Comparison of ENCODE assay signal across 18 mouse cellular contexts in the genomic region with DNA sequence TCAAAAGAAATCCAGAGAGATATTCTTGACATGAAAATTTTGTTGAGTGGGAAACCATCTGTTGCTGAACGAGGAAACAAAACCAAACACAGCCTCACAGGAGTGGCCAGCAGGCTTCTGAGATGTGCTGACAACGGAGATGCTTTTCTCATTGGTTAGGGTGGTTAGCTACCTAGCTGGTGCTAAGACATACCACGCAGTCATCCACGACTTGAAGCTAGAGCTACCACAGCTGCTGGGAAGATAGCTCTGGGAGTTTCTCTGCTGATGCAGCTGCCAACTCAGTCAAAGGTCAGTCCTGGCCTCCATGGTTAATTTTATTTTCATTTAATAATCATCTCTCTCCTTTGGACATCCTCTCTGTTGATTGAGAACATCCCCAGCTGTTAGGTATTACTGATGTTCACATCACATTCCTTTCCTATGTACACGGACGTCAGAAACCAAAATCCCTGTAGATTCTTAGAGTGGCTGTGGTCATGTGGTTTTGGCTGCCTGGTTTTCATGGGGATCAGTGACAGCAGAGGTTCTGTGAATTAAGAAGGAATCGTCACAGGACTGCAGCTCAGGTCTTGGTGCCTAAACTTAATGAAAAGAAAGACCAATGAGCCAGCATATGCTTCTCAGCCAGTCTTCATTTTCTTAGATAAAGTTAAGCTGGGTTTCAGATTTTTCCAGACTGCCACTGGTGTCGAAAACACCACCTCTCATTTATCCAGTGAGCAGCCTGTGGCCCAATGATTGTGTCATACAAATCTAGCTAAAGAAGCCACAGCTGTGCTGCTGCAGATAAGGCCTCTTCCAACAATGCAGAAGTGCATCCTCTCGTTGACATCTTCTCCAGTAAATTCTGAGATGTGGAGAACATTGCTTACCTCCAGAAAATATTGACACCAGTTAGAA. TPM values are rescaled to one million over a fixed set of nuclear protein-coding genes. Genes with fewer than 3 reads are reported as not detected.
DNase-seq lines count a peak whose midpoint lies in the region; ATAC-seq and TF ChIP-seq lines count a peak whose summit lies in the region.
"Had no signal": no experiment of that assay in that cellular context is flagged by ENCODE, and none has a peak within 500 bp of the region (broad histone marks: within the 10 kb centered on the region; RNA-seq: fewer than 3 reads in every experiment).

No protein-coding gene starts in this region.

- DNase-seq in heart, adult 2 months = peak; percentile 34
- peak; percentile 60 for DNase-seq in MEL (ENCODE audit: low read depth, low spot score)
- DNase-seq in heart, postnatal 10 days = peak; percentile 52 to 61
- no peak for DNase-seq in urinary bladder, postnatal 25 days (ENCODE audit: low spot score)
- no peak for DNase-seq in thymus, postnatal 36 days
- DNase-seq: cerebellum, adult 9-11 months; layer of hippocampus, adult 9-11 months; thymus, postnatal 25 days had no signal

- H3K4me3 ChIP-seq in heart, adult 2 months = no peak overlapping the region
- no peak overlapping the region for H3K4me3 ChIP-seq in heart, embryonic 12.5 days
- no peak overlapping the region for H3K4me3 ChIP-seq in MEL (ENCODE audit: control insufficient read depth in 1 of 2, insufficient read depth in 1 of 2, low read depth in 2 of 2, low read length in 2 of 2)
- H3K4me3 ChIP-seq in intestine, embryonic 15.5 days (replicated peaks) = no peak overlapping the region
- H3K4me3 ChIP-seq: embryonic facial prominence, embryonic 12.5 days; heart, embryonic 13.5 days; kidney, embryonic 15.5 days; limb, embryonic 13.5 days; megakaryocyte, embryonic 14.5 days had no signal

- no peak overlapping the region for H3K4me2 ChIP-seq in heart, embryonic 12.5 days
- no peak overlapping the region for H3K4me2 ChIP-seq in intestine, embryonic 15.5 days (replicated peaks)
- H3K4me2 ChIP-seq: embryonic facial prominence, embryonic 12.5 days; heart, embryonic 13.5 days; kidney, embryonic 15.5 days; limb, embryonic 13.5 days had no signal

- peak overlapping the region; percentile 31 for H3K27ac ChIP-seq in heart, adult 2 months
- H3K27ac ChIP-seq in heart, embryonic 12.5 days (ENCODE audit: poor library complexity, severe bottlenecking) = no peak overlapping the region
- H3K27ac ChIP-seq in MEL (ENCODE audit: control insufficient read depth, low read depth, low read length) = no peak overlapping the region
- no peak overlapping the region for H3K27ac ChIP-seq in intestine, embryonic 15.5 days
- H3K27ac ChIP-seq: embryonic facial prominence, embryonic 12.5 days; heart, embryonic 13.5 days; kidney, embryonic 15.5 days; limb, embryonic 13.5 days had no signal

- 55% methylated on average over 9 of the region's 9 CpGs for WGBS in heart, adult 2 months
- 67% methylated on average over 9 of the region's 9 CpGs for WGBS in heart, embryonic 12.5 days
- WGBS in intestine, embryonic 15.5 days = 72% methylated on average over 9 of the region's 9 CpGs

- TF ChIP-seq POLR2A in heart, adult 2 months (IDR thresholded peaks at IDR 0.05; ENCODE audit: insufficient read depth, low read depth, low read length) = no peak
- no peak for TF ChIP-seq POLR2A in MEL (IDR thresholded peaks at IDR 0.05; ENCODE audit: control insufficient read depth in 1 of 2, insufficient read depth in 1 of 2, low read depth in 1 of 2, low read length in 2 of 2, poor library complexity in 1 of 2)

- no peak for ATAC-seq in heart, embryonic 12.5 days (ENCODE audit: insufficient number of reproducible peaks, low FRiP score)
- ATAC-seq in megakaryocyte progenitor cell, adult 5-6 weeks (replicated peaks; ENCODE audit: poor library complexity) = peak; percentile 48
- no peak for ATAC-seq in intestine, embryonic 15.5 days
- ATAC-seq: forebrain, embryonic 14.5 days; hindbrain, embryonic 16.5 days had no signal

- no peak for TF ChIP-seq RAD21 in MEL (IDR thresholded peaks at IDR 0.05; ENCODE audit: low read depth, low read length)

- H3K4me1 ChIP-seq in heart, adult 2 months (ENCODE audit: control insufficient read depth, insufficient read depth, low read length) = no peaks in the 10 kb centered on the region; the same call in 1 of the 2 replicates
- H3K4me1 ChIP-seq in heart, embryonic 12.5 days (replicated peaks) = no peaks in the 10 kb centered on the region
- no peaks in the 10 kb centered on the region for H3K4me1 ChIP-seq in MEL (ENCODE audit: control insufficient read depth in 1 of 2, insufficient read depth in 2 of 2, low read length in 2 of 2)
- H3K4me1 ChIP-seq in intestine, embryonic 15.5 days (replicated peaks) = no peaks in the 10 kb centered on the region
- H3K4me1 ChIP-seq: embryonic facial prominence, embryonic 12.5 days; heart, embryonic 13.5 days; kidney, embryonic 15.5 days; limb, embryonic 13.5 days had no signal

- no peak for TF ChIP-seq CTCF in heart, adult 2 months (IDR thresholded peaks at IDR 0.05)
- no peak for TF ChIP-seq CTCF in MEL (IDR thresholded peaks at IDR 0.05 in 2 of 3, conservative IDR thresholded peaks at IDR 0.05 in 1 of 3; ENCODE audit: control insufficient read depth in 1 of 3, insufficient read depth in 1 of 3, low read depth in 2 of 3, low read length in 3 of 3, poor library complexity in 1 of 3, severe bottlenecking in 1 of 3)

- no peak for TF ChIP-seq EP300 in heart, adult 2 months (IDR thresholded peaks at IDR 0.05; ENCODE audit: insufficient read depth, low read depth, low read length)
- TF ChIP-seq EP300 in MEL (IDR thresholded peaks at IDR 0.05; ENCODE audit: low read depth in 1 of 2, low read length in 2 of 2) = peak; percentile 10 to 31; a peak in 1 of 4 replicates

- intact Hi-C loops in heart, adult 2 months (cut with DNase I) = no loop called here
- intact Hi-C loops in heart, postnatal 10 days (cut with DNase I) = no loop called here

- no peaks in the 10 kb centered on the region for H3K36me3 ChIP-seq in heart, adult 2 months (ENCODE audit: control insufficient read depth, insufficient read depth, low read length)
- no peaks in the 10 kb centered on the region for H3K36me3 ChIP-seq in heart, embryonic 12.5 days
- no peaks in the 10 kb centered on the region for H3K36me3 ChIP-seq in MEL (ENCODE audit: control insufficient read depth in 1 of 2, insufficient read depth in 2 of 2, low read length in 2 of 2)
- no peaks in the 10 kb centered on the region for H3K36me3 ChIP-seq in intestine, embryonic 15.5 days
- H3K36me3 ChIP-seq: embryonic facial prominence, embryonic 12.5 days; heart, embryonic 13.5 days; kidney, embryonic 15.5 days; limb, embryonic 13.5 days had no signal

- H3K9me3 ChIP-seq in heart, embryonic 12.5 days (replicated peaks) = peaks cover 14% of the 10 kb centered on the region; the same call in 1 of the 2 replicates
- H3K9me3 ChIP-seq in MEL (replicated peaks; ENCODE audit: insufficient read depth, low read length) = no peaks in the 10 kb centered on the region
- H3K9me3 ChIP-seq in intestine, embryonic 15.5 days = no peaks in the 10 kb centered on the region
- H3K9me3 ChIP-seq: embryonic facial prominence, embryonic 12.5 days; kidney, embryonic 15.5 days had no signal

- no peaks in the 10 kb centered on the region for H3K27me3 ChIP-seq in heart, adult 2 months (ENCODE audit: control insufficient read depth, insufficient read depth, low read length)
- H3K27me3 ChIP-seq in heart, embryonic 12.5 days (replicated peaks) = no peaks in the 10 kb centered on the region
- H3K27me3 ChIP-seq in MEL (ENCODE audit: control insufficient read depth in 1 of 2, insufficient read depth in 2 of 2, low read length in 2 of 2) = no peaks in the 10 kb centered on the region; a peak in 2 of 4 replicates
- no peaks in the 10 kb centered on the region for H3K27me3 ChIP-seq in intestine, embryonic 15.5 days (replicated peaks)
- H3K27me3 ChIP-seq: embryonic facial prominence, embryonic 12.5 days; heart, embryonic 13.5 days; kidney, embryonic 15.5 days; limb, embryonic 13.5 days had no signal

- H3K79me2 ChIP-seq in heart, adult 2 months (replicated peaks; ENCODE audit: control insufficient read depth, insufficient read depth, low read length) = no peaks in the 10 kb centered on the region
- H3K79me2 ChIP-seq in MEL (ENCODE audit: control insufficient read depth, insufficient read depth, low read length, poor library complexity) = no peaks in the 10 kb centered on the region

- no peak overlapping the region for H3K9ac ChIP-seq in heart, adult 2 months (ENCODE audit: low read depth, low read length)
- H3K9ac ChIP-seq in heart, embryonic 12.5 days = no peak overlapping the region
- H3K9ac ChIP-seq in MEL (ENCODE audit: control insufficient read depth, low read depth, low read length, poor library complexity, severe bottlenecking) = no peak overlapping the region
- no peak overlapping the region for H3K9ac ChIP-seq in intestine, embryonic 15.5 days
- H3K9ac ChIP-seq: embryonic facial prominence, embryonic 12.5 days; heart, embryonic 13.5 days; kidney, embryonic 15.5 days; limb, embryonic 13.5 days had no signal

TF ChIP-seq in MEL, 35 proteins besides CTCF, POLR2A, EP300 and RAD21:
- TF ChIP-seq GATA1 (IDR thresholded peaks at IDR 0.05; ENCODE audit: low read depth, low read length) = peak; percentile 54
- TF ChIP-seq RCOR1 (IDR thresholded peaks at IDR 0.05; ENCODE audit: low read depth, low read length) = no peak
- TF ChIP-seq MYB (IDR thresholded peaks at IDR 0.05; ENCODE audit: low read depth, low read length) = no peak
- no peak for TF ChIP-seq BHLHE40 (IDR thresholded peaks at IDR 0.05; ENCODE audit: borderline replicate concordance, low read depth, low read length)
- TF ChIP-seq TAL1 (IDR thresholded peaks at IDR 0.05; ENCODE audit: low read length) = peak; percentile 40
- TF ChIP-seq MAX (IDR thresholded peaks at IDR 0.05; ENCODE audit: low read length) = no peak
- peak; percentile 33; the same call in 1 of the 2 replicates for TF ChIP-seq TCF12 (IDR thresholded peaks at IDR 0.05; ENCODE audit: low read depth, low read length)
TF ChIP-seq in MEL: peak in this region for 3.

RNA-seq across cellular contexts. Expression of a gene that starts 32.2 kb away (rescaled TPM):
- 1 to 10 TPM in 1 of 2 experiments, under 1 TPM in 1; 0.99 to 2.7 TPM for total RNA-seq in heart, adult 2 months (2021)
- polyA plus RNA-seq in heart, adult 2 months (2012; rRNA removed) = 1.2 and 1.8 TPM in 2 replicates
- 0.70 and 1.2 TPM in 2 replicates for polyA plus RNA-seq in heart, embryonic 12.5 days (2016; fragmentation: Nextera tagmentation; extraction: Ambion mirVana)
- total RNA-seq in MEL (2012; rRNA removed) = not detected in 2 replicates
- polyA plus RNA-seq in MEL (2012; ENCODE audit: insufficient read depth in 1 of 2, insufficient read length in 2 of 2, low read depth in 1 of 2, low replicate concordance in 2 of 2, missing spikeins in 1 of 2) = not detected
- 1 to 10 TPM; 2.1 to 3.0 TPM for total RNA-seq in heart, postnatal 10 days (2021)
- 0.64 and 2.3 TPM in 2 replicates for total RNA-seq in megakaryocyte progenitor cell, adult 5-6 weeks (2015)
- total RNA-seq in megakaryocyte progenitor cell, adult 5-6 weeks (2017) = 2.4 and 3.4 TPM in 2 replicates
- polyA plus RNA-seq in intestine, embryonic 15.5 days (2015; fragmentation: Nextera tagmentation; extraction: Ambion mirVana) = 2.5 and 2.6 TPM in 2 replicates

Comparison
In these comparisons a context has a peak if more than half of its experiments do, and no peak if none do; other contexts are left out.
1. DNase-seq: peak in heart, adult 2 months (2 of 2), MEL (single experiment) and heart, postnatal 10 days (2 of 2); none in urinary bladder, postnatal 25 days (single experiment) and thymus, postnatal 36 days (0 of 2).